In genomic region chr15:99094631-99095270, GRCm38 (mm10) we compare ENCODE assay signal across 11 mouse cellular contexts. TPM values are rescaled to one million over a fixed set of nuclear protein-coding genes. Genes with fewer than 3 reads are reported as not detected.
DNase-seq lines count a peak whose midpoint lies in the region; ATAC-seq lines count a peak whose summit lies in the region.
"Had no signal": no experiment of that assay in that cellular context is flagged by ENCODE, and none has a peak within 500 bp of the region (broad histone marks: within the 10 kb centered on the region; RNA-seq: fewer than 3 reads in every experiment).

No protein-coding gene starts in this region.

- peak overlapping the region; percentile 29 for H3K4me2 ChIP-seq in lung, embryonic 15.5 days
- H3K4me2 ChIP-seq in hindbrain, embryonic 16.5 days (ENCODE audit: low read length), result peak overlapping the region; percentile 41
- peak overlapping the region; percentile 31 for H3K4me2 ChIP-seq in neural tube, embryonic 13.5 days

- H3K27ac ChIP-seq in lung, embryonic 15.5 days, result no peak overlapping the region
- H3K27ac ChIP-seq in hindbrain, embryonic 16.5 days (ENCODE audit: low read depth, low read length), result no peak overlapping the region
- no peak overlapping the region for H3K27ac ChIP-seq in neural tube, embryonic 13.5 days (replicated peaks)

- no peak for ATAC-seq in lung, embryonic 15.5 days (ENCODE audit: borderline replicate concordance, extremely low read depth, low FRiP score, low TSS enrichment)
- ATAC-seq in hindbrain, embryonic 16.5 days, result peak; percentile 60
- peak; percentile 33 for ATAC-seq in neural tube, embryonic 13.5 days (ENCODE audit: low read depth)
- ATAC-seq: activated CD4-positive, CD25-positive, alpha-beta regulatory T cell, adult 4 months had no signal

- H3K4me1 ChIP-seq in lung, embryonic 15.5 days, result peaks cover 47% of the 10 kb centered on the region
- peaks cover 30% of the 10 kb centered on the region for H3K4me1 ChIP-seq in hindbrain, embryonic 16.5 days (ENCODE audit: control insufficient read depth, insufficient read depth, low read depth, low read length)
- peaks cover 75% of the 10 kb centered on the region for H3K4me1 ChIP-seq in neural tube, embryonic 13.5 days (replicated peaks)

- 0 out of 2 replicates have a peak overlapping the region, but pooled peaks have one; percentile 14 for H3K4me3 ChIP-seq in lung, embryonic 15.5 days
- H3K4me3 ChIP-seq in hindbrain, embryonic 16.5 days (ENCODE audit: low read length), result no peak overlapping the region
- H3K4me3 ChIP-seq in neural tube, embryonic 13.5 days, result no peak overlapping the region

- DNase-seq in cerebellum, postnatal 10 days, result peak; percentile 57 to 66
- DNase-seq in cerebellum, adult 8-10 months, result no peak
- no peak for DNase-seq in lung, postnatal 4 days
- DNase-seq in cerebellum, adult 9-10 months, result no peak
- no peak for DNase-seq in left cerebral cortex, postnatal 36 days (ENCODE audit: low spot score in 2 of 2)

- H3K27me3 ChIP-seq in lung, embryonic 15.5 days, result peaks cover 99% of the 10 kb centered on the region
- peaks cover 34% of the 10 kb centered on the region for H3K27me3 ChIP-seq in hindbrain, embryonic 16.5 days (replicated peaks; ENCODE audit: control insufficient read depth, insufficient read depth, low read length)
- peaks cover 89% of the 10 kb centered on the region for H3K27me3 ChIP-seq in neural tube, embryonic 13.5 days

- intact Hi-C loops in left cerebral cortex, postnatal 36 days (cut with DNase I), result no loop called here

- no peaks in the 10 kb centered on the region for H3K9me3 ChIP-seq in lung, embryonic 15.5 days
- H3K9me3 ChIP-seq in hindbrain, embryonic 16.5 days (ENCODE audit: control insufficient read depth, low read length), result no peaks in the 10 kb centered on the region
- H3K9me3 ChIP-seq in neural tube, embryonic 13.5 days, result no peaks in the 10 kb centered on the region

- 2% methylated on average over 27 of the region's 27 CpGs for WGBS in lung, embryonic 15.5 days
- 1% methylated on average over 26 of the region's 27 CpGs for WGBS in hindbrain, embryonic 16.5 days
- WGBS in neural tube, embryonic 13.5 days, result 2% methylated on average over 27 of the region's 27 CpGs

- H3K36me3 ChIP-seq in lung, embryonic 15.5 days, result no peaks in the 10 kb centered on the region
- H3K36me3 ChIP-seq in hindbrain, embryonic 16.5 days (ENCODE audit: control insufficient read depth, insufficient read depth, low read length), result no peaks in the 10 kb centered on the region
- no peaks in the 10 kb centered on the region for H3K36me3 ChIP-seq in neural tube, embryonic 13.5 days

- no peak overlapping the region for H3K9ac ChIP-seq in lung, embryonic 15.5 days
- H3K9ac ChIP-seq in hindbrain, embryonic 16.5 days (ENCODE audit: low read depth, low read length), result no peak overlapping the region
- H3K9ac ChIP-seq in neural tube, embryonic 13.5 days, result peak overlapping the region; percentile 23; the same call in 1 of the 2 replicates

RNA-seq across cellular contexts. Expression of gene Dnajc22, which starts 1.8 kb away (rescaled TPM):
- 1.7 and 1.9 TPM in 2 replicates for polyA plus RNA-seq in lung, embryonic 15.5 days (2015; fragmentation: Nextera tagmentation; extraction: Ambion mirVana)
- 0.92 and 1.1 TPM in 2 replicates for polyA plus RNA-seq in hindbrain, embryonic 16.5 days (2015; fragmentation: Nextera tagmentation; extraction: Ambion mirVana)
- 0.25 and 0.49 TPM in 2 replicates for polyA plus RNA-seq in neural tube, embryonic 13.5 days (2015; fragmentation: Nextera tagmentation; extraction: Ambion mirVana)
- total RNA-seq in left cerebral cortex, postnatal 36 days (2021), result under 1 TPM; 0.25 to 0.27 TPM
- total RNA-seq: left cerebral cortex, postnatal 14 days had no signal
- polyA plus RNA-seq: activated CD4-positive, CD25-positive, alpha-beta regulatory T cell, adult 4 months had no signal

RNA-seq across cellular contexts. Expression of gene C1ql4, which starts 7.1 kb away (rescaled TPM):
- polyA plus RNA-seq in lung, embryonic 15.5 days (2015; fragmentation: Nextera tagmentation; extraction: Ambion mirVana), result not detected in 2 replicates
- polyA plus RNA-seq in hindbrain, embryonic 16.5 days (2015; fragmentation: Nextera tagmentation; extraction: Ambion mirVana), result 4.0 and 5.7 TPM in 2 replicates
- 2.7 and 3.5 TPM in 2 replicates for polyA plus RNA-seq in neural tube, embryonic 13.5 days (2015; fragmentation: Nextera tagmentation; extraction: Ambion mirVana)
- total RNA-seq in left cerebral cortex, postnatal 36 days (2021), result not detected
- total RNA-seq: left cerebral cortex, postnatal 14 days had no signal
- polyA plus RNA-seq: activated CD4-positive, CD25-positive, alpha-beta regulatory T cell, adult 4 months; spleen, adult 2 months had no signal

RNA-seq across cellular contexts. Expression of gene Troap, which starts 20.4 kb away (rescaled TPM):
- polyA plus RNA-seq in lung, embryonic 15.5 days (2015; fragmentation: Nextera tagmentation; extraction: Ambion mirVana), result 35.4 and 41.9 TPM in 2 replicates
- polyA plus RNA-seq in hindbrain, embryonic 16.5 days (2015; fragmentation: Nextera tagmentation; extraction: Ambion mirVana), result 5.6 and 8.7 TPM in 2 replicates
- polyA plus RNA-seq in neural tube, embryonic 13.5 days (2015; fragmentation: Nextera tagmentation; extraction: Ambion mirVana), result 6.3 and 6.9 TPM in 2 replicates
- under 1 TPM in 1 of 2 experiments, not detected in 1; 0.32 TPM for total RNA-seq in left cerebral cortex, postnatal 36 days (2021)

RNA-seq across cellular contexts. Expression of gene Spats2, which starts 31.0 kb away (rescaled TPM):
- 37.8 and 38.9 TPM in 2 replicates for polyA plus RNA-seq in lung, embryonic 15.5 days (2015; fragmentation: Nextera tagmentation; extraction: Ambion mirVana)
- 23.8 and 28.8 TPM in 2 replicates for polyA plus RNA-seq in hindbrain, embryonic 16.5 days (2015; fragmentation: Nextera tagmentation; extraction: Ambion mirVana)
- 44.4 and 48.9 TPM in 2 replicates for polyA plus RNA-seq in neural tube, embryonic 13.5 days (2015; fragmentation: Nextera tagmentation; extraction: Ambion mirVana)
- total RNA-seq in left cerebral cortex, postnatal 36 days (2021), result 10 to 100 TPM; 35.2 to 37.5 TPM
- polyA plus RNA-seq: activated CD4-positive, CD25-positive, alpha-beta regulatory T cell, adult 4 months had no signal

RNA-seq across cellular contexts. Expression of gene Prph, which starts 39.8 kb away (rescaled TPM):
- 3.1 and 6.8 TPM in 2 replicates for polyA plus RNA-seq in lung, embryonic 15.5 days (2015; fragmentation: Nextera tagmentation; extraction: Ambion mirVana)
- 52.8 and 81.8 TPM in 2 replicates for polyA plus RNA-seq in hindbrain, embryonic 16.5 days (2015; fragmentation: Nextera tagmentation; extraction: Ambion mirVana)
- 268 and 371 TPM in 2 replicates for polyA plus RNA-seq in neural tube, embryonic 13.5 days (2015; fragmentation: Nextera tagmentation; extraction: Ambion mirVana)
- 1 to 10 TPM in 1 of 2 experiments, under 1 TPM in 1; 0.97 to 1.8 TPM for total RNA-seq in left cerebral cortex, postnatal 36 days (2021)
- polyA plus RNA-seq: activated CD4-positive, CD25-positive, alpha-beta regulatory T cell, adult 4 months had no signal

Comparison
In these comparisons a context has a peak if more than half of its experiments do, and no peak if none do; other contexts are left out.
1. DNase-seq: peak in cerebellum, postnatal 10 days (2 of 2); none in cerebellum, adult 8-10 months (single experiment), lung, postnatal 4 days (0 of 2), cerebellum, adult 9-10 months (single experiment) and left cerebral cortex, postnatal 36 days (0 of 2).
2. Peak in every context shown above with its lines, with median percentiles within 50 percentile points of each other: H3K4me2 ChIP-seq.